Mouse (Mus musculus) lung, postnatal 36 days (tissue): ENCODE measurements at regions not wholly inside any gene's neighbourhood (a gene's known extent, or its start where the extent isn't known, plus 50 kb on each side); places are given as distances from the start of the nearest gene placed in this dataset.
A peak's percentile ranks its signal among the peaks of the same experiment; 100 is the strongest.

Experiments
- DNase-seq: peaks from one replicate; pipeline ENCODE4 v3.0.0; 2022; ENCODE audit warnings: mixed read lengths

- DNase-seq: no peak
Observed at GRCm38 (mm10) chr12:6211266-6211665, 835.8 kb upstream of the Klhl29 start.

- DNase-seq: no peak
Observed at GRCm38 (mm10) chr12:6189232-6189631, 813.8 kb upstream of the Klhl29 start.

DNA sequence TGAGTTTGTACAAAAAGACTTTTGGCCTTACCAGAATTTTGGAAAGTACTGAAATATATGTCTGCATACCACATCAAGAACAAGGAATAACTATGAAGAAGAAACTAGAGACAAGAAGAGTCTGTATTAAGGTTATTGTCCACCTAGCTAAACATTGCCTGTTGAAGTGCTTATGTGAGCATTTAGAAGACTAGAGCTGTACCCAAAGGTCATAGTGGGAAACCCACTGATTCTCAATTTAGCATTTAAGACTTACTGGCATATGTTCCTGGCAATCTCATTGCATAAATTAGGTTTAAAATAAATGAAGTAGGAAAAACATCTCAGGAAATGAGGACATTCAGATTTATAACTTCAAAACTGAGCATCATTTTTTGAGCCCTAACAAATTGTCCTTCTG, 793.3 kb upstream of the Klhl29 start:
- DNase-seq: no peak

DNA sequence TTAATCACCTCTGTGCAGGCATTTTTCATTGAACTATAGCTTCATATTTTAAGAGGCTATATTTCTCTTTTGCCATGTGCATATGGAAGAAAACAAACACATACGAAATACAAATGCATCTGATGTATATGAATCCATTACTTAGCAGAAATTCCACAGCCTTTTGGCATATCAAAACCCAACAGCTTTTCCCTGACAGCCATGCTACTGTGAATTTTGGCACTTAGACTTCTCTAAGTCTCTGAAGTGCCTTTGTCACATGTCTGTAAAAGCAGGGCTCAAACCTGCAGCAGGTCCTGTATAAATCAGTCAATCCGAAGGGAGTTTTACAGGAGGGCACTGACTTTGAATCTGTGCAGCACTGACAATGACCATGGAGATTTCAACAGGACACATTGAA, 778.8 kb upstream of the Klhl29 start:
- no peak for DNase-seq

- no peak for DNase-seq
Observed at GRCm38 (mm10) chr12:6151476-6151875, 776.0 kb upstream of the Klhl29 start.

DNA sequence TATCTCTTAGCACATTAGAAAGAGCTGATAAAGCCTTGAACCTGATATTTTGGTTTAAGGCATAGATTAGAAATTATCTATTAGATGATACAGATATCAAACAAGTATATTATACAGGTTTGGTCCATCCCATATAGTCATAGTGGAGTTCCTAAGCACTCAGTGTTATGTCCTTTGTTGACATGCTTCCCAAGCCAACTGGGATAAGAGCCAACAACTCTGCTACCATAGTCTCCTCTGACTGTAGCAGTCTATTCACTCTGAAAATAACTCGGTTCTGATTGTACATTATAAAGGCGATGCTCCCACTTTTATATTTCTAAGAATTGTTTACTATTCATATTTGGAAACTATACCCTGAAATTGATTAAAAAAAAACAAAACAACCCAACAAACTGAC, 757.0 kb upstream of the Klhl29 start:
- no peak for DNase-seq

GRCm38 (mm10) chr12:6119557-6119956, 744.1 kb upstream of the Klhl29 start:
- no peak for DNase-seq

- DNase-seq: no peak
Observed at GRCm38 (mm10) chr12:6115254-6115653, 739.8 kb upstream of the Klhl29 start.

DNA sequence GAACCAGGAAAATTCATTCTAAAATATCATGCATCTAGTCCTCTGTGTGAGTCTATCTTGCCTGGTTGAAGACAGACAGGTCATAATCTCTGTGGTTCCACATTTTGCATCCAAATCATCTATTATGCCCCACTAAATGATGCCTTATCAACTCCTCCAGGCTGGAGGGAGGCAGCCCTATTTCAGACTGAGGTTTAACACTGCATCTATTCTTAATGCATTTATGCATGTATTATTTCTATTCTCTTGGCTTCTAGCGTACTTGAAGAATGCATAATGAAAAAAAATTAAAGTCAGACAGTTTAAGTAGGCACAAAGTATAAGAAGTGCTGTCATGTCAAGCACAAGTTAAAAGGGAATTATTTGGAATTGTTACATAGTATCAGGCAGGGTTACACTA, 721.8 kb upstream of the Klhl29 start:
- DNase-seq: no peak

DNA sequence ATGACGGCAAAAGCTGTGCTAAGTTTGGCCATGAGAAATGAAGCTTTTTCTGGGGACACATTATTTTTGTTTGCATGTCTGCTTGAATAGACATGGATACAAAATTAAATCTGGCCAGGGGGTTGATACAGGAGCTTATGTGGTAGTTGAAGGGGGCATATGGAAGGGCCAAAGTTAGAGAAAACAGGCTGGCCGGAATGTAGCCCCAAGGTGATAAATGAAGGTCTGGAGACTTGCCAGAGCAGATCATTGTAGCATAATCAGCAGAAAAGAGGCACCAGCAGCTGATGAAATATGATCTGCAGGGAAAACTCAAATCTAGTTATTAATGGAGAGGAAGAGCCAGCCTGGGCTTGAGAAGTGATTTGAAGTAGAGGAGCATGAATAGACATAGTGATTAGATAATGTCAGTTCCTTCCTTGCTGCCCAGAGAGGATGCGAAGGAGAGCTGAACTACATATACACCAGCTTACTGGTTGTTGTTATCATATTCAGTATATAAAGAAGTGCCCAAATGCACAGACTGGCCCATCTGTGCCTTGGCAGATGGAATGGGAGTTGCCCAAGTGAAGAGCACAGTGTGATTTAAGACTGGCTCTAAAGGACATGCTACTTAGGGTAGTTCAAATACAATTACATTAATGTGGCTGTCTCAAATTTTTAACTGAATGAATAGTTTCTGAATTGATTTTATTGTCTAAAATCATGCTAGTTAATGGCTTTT, 712.3 kb upstream of the Klhl29 start:
- no peak for DNase-seq

DNA sequence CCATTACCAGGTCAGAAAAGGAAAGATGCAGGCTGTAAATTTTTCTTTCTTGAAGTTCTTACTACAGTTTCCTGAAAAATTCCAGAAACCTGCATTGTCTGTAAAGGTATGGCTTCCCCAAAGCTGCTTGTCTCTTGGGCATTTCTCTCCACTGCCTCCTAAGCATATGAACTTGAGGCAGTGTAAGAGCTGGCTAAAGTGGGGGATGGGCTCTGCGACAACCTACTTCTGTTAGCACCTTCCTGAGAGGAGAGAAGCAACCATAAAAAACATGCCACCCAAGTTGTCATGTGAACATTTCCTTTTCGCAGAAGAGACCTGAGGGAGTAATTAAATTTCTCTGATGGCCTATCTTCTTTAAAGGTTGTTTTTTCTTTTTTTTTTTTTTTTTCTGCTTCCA, 711.6 kb upstream of the Klhl29 start:
- DNase-seq: no peak

DNA sequence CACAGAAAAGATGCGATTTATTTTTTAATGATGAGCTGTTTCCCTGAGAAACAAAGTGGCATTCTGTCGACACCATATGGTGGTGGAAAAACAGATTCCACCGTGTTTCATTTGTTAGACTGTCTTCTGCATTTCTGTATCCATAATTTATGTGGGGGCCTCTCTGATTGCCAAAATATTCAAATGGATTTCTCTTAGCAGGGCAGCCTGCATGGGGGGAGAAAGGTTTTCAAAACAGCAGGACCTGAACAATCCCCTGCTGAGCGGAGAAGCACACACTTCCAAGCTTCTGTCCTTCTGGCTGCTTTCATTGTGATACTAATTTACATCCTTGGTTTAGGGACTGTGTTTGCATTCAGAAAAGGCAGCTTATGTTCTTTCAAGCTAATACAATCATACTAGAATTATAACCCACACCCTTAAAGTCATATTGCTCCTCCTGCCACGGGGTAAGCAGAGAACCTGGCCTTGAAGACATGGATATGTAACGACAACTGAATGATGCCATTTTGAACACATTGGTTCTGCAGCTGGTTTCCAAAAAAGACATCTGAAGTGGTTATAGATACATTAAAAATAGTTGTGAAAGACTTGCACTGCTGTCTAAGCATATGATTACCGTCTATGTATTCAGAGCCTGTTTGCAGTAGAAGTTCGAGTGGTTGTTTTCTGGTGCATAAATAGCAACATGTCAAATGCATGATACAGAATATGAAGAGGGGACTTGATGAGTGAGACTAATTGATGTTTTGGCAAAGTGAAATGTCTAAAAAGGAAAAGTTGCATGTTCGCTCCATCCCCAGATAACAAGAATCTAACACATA, 671.6 kb upstream of the Klhl29 start:
- DNase-seq: no peak

DNA sequence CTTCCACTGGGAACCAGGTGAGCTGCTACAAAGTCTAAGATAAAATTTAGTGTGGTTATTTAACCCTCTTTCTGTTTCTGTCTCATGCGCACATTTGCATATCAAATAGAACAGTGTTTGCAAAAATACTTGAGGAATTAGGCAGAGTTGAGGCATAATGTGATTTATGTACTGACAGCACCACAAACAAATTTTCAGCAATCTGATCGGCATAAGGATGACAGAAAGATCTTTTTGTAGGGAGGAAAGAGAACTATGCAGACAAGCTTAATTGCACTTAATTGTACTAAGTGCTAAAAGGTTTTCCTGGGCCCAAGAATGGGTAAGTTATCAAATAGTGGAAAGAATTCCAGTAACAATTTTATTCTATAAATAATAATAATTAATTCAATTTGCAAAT, 670.6 kb upstream of the Klhl29 start:
- no peak for DNase-seq

DNA sequence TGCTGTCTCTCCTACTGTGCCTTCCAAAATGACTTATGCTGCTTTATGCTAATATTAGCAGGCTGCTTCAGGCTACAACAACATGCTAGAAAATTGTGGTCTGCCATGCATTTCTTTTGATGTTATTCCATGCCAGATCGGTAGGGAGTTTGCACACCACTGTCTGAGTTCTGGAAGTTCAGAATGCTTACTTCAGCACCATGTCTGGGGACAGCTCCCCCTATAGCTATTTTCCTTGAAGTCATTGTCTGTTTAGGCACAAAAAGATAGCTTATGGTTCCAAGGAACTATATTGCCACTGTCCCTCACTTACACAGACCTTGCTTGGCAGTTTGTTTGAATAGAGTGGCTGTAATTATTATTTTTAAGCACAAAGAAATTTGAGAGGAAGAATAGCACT, 666.8 kb upstream of the Klhl29 start:
- no peak for DNase-seq

DNA sequence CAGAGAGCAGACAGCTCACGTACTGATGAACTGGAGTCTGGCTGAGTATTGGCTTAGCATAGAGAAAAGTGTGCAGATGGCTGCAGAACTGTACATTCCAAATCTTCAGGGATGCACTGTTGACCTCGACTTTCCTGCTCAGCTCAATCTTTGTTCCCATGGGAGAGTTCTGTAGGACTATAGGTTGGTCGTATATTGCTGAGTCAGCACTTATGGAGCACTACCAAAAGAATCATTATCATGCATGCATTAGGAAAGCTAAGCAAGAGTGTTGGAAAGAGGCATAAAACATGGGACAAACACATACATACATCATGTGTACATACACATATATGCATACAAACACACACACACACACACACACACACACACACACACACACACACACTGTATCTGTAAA, 648.6 kb upstream of the Klhl29 start:
- no peak for DNase-seq

DNA sequence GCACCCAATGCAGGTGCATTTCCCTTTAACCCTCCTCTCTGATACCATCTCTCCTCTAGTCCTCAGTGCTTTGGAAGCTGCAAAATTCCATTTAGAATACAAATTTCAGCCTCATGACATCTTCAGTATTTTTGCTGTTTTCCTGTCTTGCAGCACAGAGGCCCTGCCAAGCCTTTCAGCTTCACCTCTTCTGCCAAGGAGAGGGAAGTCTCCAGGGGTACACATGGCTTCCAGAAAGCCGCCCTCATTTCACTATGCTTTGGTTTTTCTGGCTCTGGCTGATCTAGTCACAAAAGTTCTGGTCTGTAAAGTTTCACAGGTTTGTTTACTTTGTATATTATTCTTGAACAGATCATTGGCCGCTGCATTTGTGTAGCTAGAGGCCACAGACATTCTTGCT, 647.0 kb upstream of the Klhl29 start:
- no peak for DNase-seq

DNA sequence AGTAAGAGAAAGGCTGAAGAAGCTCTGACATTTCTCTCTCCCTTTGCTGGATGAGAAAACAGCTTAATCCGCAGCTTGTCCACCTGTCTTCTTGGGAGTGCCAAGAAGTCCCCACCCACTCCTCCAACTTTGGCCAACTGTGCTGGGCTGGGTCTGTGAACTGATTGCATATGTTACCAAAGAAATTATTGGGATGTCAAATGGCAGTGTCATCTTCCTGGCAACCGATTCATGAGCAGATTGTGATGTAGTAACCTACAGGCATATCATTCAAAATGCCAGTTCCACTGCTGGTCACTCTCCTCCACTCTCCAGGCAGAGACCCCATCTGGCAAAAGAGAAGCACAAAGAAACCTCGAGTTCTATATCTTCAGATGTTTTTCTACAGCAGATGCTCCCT, 625.5 kb upstream of the Klhl29 start:
- DNase-seq: no peak

- no peak for DNase-seq
Observed at GRCm38 (mm10) chr12:5997366-5997765, 621.9 kb upstream of the Klhl29 start.

GRCm38 (mm10) chr12:5996672-5997071, 621.2 kb upstream of the Klhl29 start:
- DNase-seq: no peak

DNA sequence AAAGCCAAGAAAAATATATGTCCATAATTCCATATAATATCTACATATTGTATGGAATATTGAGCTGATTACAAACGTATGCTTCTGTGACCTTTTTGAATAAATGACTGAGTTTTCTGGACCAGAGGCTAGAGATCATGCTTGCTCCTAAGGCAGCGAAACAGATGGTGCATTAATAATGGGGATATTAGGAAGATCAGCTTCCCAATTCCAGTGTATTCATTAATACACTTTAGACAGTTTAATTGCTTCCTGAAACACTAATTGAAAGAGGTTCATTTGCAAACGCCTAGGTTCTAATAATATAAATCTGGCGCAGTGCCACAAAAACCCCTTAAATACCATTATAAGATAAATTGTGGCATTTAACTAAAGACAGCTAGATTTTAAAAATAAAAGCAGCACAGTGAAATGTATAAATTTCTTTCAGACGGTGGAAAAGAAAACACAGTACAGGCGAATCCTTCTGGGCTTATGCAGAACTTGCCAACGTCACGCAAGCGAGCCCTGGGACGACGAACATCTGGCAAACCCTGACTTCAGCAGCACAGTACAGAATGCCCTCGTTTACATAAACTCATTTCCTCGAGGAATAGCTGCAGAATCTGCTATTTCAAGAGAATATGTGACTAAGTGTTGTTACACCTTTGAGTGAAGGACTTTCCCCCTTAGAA, 608.6 kb upstream of the Klhl29 start:
- DNase-seq: peak; percentile 11

- no peak for DNase-seq
Observed at GRCm38 (mm10) chr12:5982096-5982495, 606.6 kb upstream of the Klhl29 start.

DNA sequence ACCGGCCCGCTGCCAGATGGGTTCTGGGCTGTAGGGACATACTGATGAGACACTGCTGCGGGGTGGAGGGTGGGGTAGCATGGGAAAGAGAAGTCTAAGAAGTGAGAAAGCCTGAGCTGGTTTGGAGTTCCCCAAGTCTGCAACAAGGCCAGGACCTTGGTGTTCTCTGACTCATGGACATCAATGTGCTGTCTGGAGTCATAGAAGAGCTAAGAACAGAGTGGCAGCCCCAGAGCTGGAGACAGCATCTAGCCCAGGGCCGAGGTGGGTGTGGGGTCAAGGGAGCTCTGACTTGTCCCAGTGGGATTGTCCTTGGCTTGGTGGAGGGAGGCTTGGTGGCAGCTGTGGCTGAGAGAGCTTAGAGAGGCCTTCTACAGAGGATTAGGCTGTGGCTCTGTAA, 600.4 kb upstream of the Klhl29 start:
- DNase-seq: no peak

GRCm38 (mm10) chr12:5969556-5969955, 594.1 kb upstream of the Klhl29 start:
- peak; percentile 12 for DNase-seq

DNA sequence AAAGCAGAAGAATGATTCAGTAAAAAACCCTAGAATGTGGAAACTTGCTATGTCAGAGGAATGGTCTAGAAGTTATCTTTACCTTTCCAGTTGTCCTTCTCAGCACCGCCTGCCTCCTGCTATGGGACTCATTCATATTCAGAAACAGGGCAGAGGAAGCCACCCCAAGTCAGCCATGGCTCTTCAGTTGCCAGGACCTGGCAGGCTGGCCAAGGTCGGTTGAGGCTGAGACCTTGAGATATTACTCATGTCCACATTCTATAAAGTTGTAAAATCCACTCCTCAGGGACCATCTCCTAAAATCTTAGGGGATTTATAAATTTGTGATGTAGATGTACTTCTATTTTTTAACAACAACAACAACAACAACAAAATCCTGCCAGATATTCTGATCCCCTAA, 580.7 kb upstream of the Klhl29 start:
- no peak for DNase-seq
